Mouse (Mus musculus) adrenal gland (tissue): ENCODE data around the gene Cptp.

ENCODE experiments used
- intact Hi-C: fragments of 180-260 bp; cut with DNase I; formaldehyde crosslinking; loops from one replicate; pipeline ENCODE4 v1.15.1; 2025

The Cptp gene

GRCm38 (mm10) chr4:155843231-155843630 is 26.0 kb downstream of the Cptp start:
- intact Hi-C loops = no loop called here

- intact Hi-C loops = no loop called here
Measured at GRCm38 (mm10) chr4:155841651-155842270, 27.5 kb downstream of the Cptp start.

- intact Hi-C loops = no loop called here
Measured at GRCm38 (mm10) chr4:155841003-155841454, 28.2 kb downstream of the Cptp start.

GRCm38 (mm10) chr4:155840076-155841002 is 28.9 kb downstream of the Cptp start:
- intact Hi-C loops = no loop called here

- intact Hi-C loops = no loop called here
Measured at GRCm38 (mm10) chr4:155839483-155839910, 29.7 kb downstream of the Cptp start, which contains the start of gene Mxra8. Gene Mxra8 (plus strand): TSS chr4:155839680.

- intact Hi-C loops = no loop called here
Measured at GRCm38 (mm10) chr4:155838187-155839153, 30.8 kb downstream of the Cptp start.

- intact Hi-C loops = no loop called here
Measured at GRCm38 (mm10) chr4:155837404-155838010, 31.7 kb downstream of the Cptp start.

GRCm38 (mm10) chr4:155833836-155834235 is 35.4 kb downstream of the Cptp start:
- intact Hi-C loops = no loop called here

- intact Hi-C loops = no loop called here
Measured at GRCm38 (mm10) chr4:155833234-155833633, 36.0 kb downstream of the Cptp start.

GRCm38 (mm10) chr4:155832321-155832720 is 36.9 kb downstream of the Cptp start:
- intact Hi-C loops = no loop called here

- intact Hi-C loops = no loop called here
Measured at GRCm38 (mm10) chr4:155831831-155832230, 37.4 kb downstream of the Cptp start.

GRCm38 (mm10) chr4:155831205-155831766 is 38.0 kb downstream of the Cptp start, which contains the start of gene Aurkaip1:
Gene Aurkaip1 (plus strand): TSS chr4:155831272.
- intact Hi-C loops = no loop called here

- intact Hi-C loops = no loop called here
Measured at GRCm38 (mm10) chr4:155830596-155830995, 38.6 kb downstream of the Cptp start.

- intact Hi-C loops = no loop called here
Measured at GRCm38 (mm10) chr4:155829866-155830265, 39.4 kb downstream of the Cptp start.

GRCm38 (mm10) chr4:155823443-155823842 is 45.8 kb downstream of the Cptp start:
- intact Hi-C loops = no loop called here

GRCm38 (mm10) chr4:155821025-155821424 is 48.2 kb downstream of the Cptp start:
- intact Hi-C loops = no loop called here

- intact Hi-C loops = no loop called here
Measured at GRCm38 (mm10) chr4:155817533-155817932, 51.7 kb downstream of the Cptp start.
